Mouse (Mus musculus): ENCODE data around the gene Slc35f4. TPM values are rescaled to one million over a fixed set of nuclear protein-coding genes. Genes with fewer than 3 reads are reported as not detected.
"Not testable (repeated sequence)": the region's sequence is repeated elsewhere in the genome, so short reads cannot be mapped to it uniquely, and the experiment has no call there.

Gene Slc35f4
- total and polyA plus RNA-seq, 3 experiments, result not detected

DNA sequence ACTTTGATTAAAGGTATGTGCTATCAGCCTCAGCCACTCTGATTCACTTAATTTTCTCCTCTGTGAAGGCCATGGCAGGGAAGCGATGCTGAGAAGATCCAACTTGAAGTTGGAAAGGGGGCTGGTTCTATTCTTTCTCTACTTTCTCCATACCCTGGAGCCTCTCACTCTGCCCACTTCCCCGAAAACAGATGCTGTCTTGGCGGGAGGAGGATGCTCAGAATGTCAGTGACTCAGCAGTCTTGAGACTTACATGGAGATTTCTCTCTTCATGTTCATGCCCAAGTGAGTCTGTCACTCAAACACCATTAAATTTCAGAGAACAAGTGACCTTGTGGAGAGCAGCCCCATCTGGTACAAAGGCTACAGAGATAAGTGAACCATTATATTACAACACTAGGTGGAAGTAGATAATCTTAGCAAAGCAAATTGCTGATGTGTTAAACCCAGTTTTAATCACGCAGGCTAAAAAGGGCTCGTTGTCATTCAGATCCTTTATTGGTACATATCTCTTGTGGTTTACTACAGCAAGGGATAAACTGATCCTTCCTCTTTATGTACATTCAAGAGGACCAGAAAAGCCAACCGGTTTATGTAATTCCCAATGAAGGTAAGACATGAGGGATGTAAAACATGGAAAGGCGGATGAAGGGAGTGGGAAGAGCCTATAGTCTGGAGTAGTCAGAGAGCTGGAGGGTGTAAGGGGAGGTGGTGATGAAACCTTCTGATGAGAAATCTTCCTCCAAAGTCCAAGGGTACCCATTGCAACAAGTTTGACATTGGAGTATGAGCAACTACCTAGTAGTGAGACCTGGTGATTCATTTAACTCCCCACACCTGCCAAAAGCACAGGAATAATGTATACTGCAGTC, 241.8 kb downstream of the Slc35f4 start:
- TF ChIP-seq MYB (IDR thresholded peaks at IDR 0.05; ENCODE audit: low read depth, low read length), result no peak
- no peak for TF ChIP-seq ZMIZ1 (IDR thresholded peaks at IDR 0.05; ENCODE audit: low read depth, low read length)
- no peak for TF ChIP-seq EP300 (IDR thresholded peaks at IDR 0.05; ENCODE audit: low read depth in 1 of 2, low read length in 2 of 2)
- no peak for TF ChIP-seq USF1 (IDR thresholded peaks at IDR 0.05; ENCODE audit: low read depth, low read length)
- no peak for TF ChIP-seq CTCF (IDR thresholded peaks at IDR 0.05 in 2 of 3, conservative IDR thresholded peaks at IDR 0.05 in 1 of 3; ENCODE audit: control insufficient read depth in 1 of 3, insufficient read depth in 1 of 3, low read depth in 2 of 3, low read length in 3 of 3, poor library complexity in 1 of 3, severe bottlenecking in 1 of 3)
- no peaks in the 10 kb centered on the region for H3K27me3 ChIP-seq (ENCODE audit: control insufficient read depth in 1 of 2, insufficient read depth in 2 of 2, low read length in 2 of 2)

GRCm38 (mm10) chr14:49278880-49279279, 247.0 kb downstream of the Slc35f4 start:
- Histone ChIP-seq H3K27me3 (ENCODE audit: control insufficient read depth in 1 of 2, insufficient read depth in 2 of 2, low read length in 2 of 2) (no peaks in the 10 kb centered on the region; a peak in 1 of 4 replicates), H3K9ac (ENCODE audit: control insufficient read depth, low read depth, low read length, poor library complexity, severe bottlenecking) (no peak overlapping the region)

More for the DNA sequence above, 241.8 kb downstream of the Slc35f4 start:
- Histone ChIP-seq H3K27ac (ENCODE audit: control insufficient read depth, low read depth, low read length) (no peak overlapping the region), H3K4me1 (ENCODE audit: control insufficient read depth in 1 of 2, insufficient read depth in 2 of 2, low read length in 2 of 2) (no peaks in the 10 kb centered on the region), H3K4me3 (ENCODE audit: control insufficient read depth in 1 of 2, insufficient read depth in 1 of 2, low read depth in 2 of 2, low read length in 2 of 2) (no peak overlapping the region), H3K36me3 (ENCODE audit: control insufficient read depth in 1 of 2, insufficient read depth in 2 of 2, low read length in 2 of 2) (no peaks in the 10 kb centered on the region), H3K9me3 (replicated peaks; ENCODE audit: insufficient read depth, low read length) (no peaks in the 10 kb centered on the region), H3K79me2 (ENCODE audit: control insufficient read depth, insufficient read depth, low read length, poor library complexity) (no peaks in the 10 kb centered on the region), H3K9ac (ENCODE audit: control insufficient read depth, low read depth, low read length, poor library complexity, severe bottlenecking) (no peak overlapping the region)
- no peak for DNase-seq (ENCODE audit: low read depth, low spot score)

GRCm38 (mm10) chr14:49278479-49278878, 247.4 kb downstream of the Slc35f4 start:
- H3K79me2 ChIP-seq (ENCODE audit: control insufficient read depth, insufficient read depth, low read length, poor library complexity); H3K36me3 ChIP-seq (ENCODE audit: control insufficient read depth in 1 of 2, insufficient read depth in 2 of 2, low read length in 2 of 2); H3K9ac ChIP-seq (ENCODE audit: control insufficient read depth, low read depth, low read length, poor library complexity, severe bottlenecking); DNase-seq (ENCODE audit: low read depth, low spot score); H3K27me3 ChIP-seq (ENCODE audit: control insufficient read depth in 1 of 2, insufficient read depth in 2 of 2, low read length in 2 of 2); H3K9me3 ChIP-seq (replicated peaks; ENCODE audit: insufficient read depth, low read length); H3K27ac ChIP-seq (ENCODE audit: control insufficient read depth, low read depth, low read length); H3K4me1 ChIP-seq (ENCODE audit: control insufficient read depth in 1 of 2, insufficient read depth in 2 of 2, low read length in 2 of 2): not testable (repeated sequence)
- 0 out of 4 replicates have a peak overlapping the region, but pooled peaks of 1 of the 2 experiments have one; percentile 29 for H3K4me3 ChIP-seq (ENCODE audit: control insufficient read depth in 1 of 2, insufficient read depth in 1 of 2, low read depth in 2 of 2, low read length in 2 of 2)

More at GRCm38 (mm10) chr14:49278880-49279279, 247.0 kb downstream of the Slc35f4 start:
- Histone ChIP-seq H3K4me1 (ENCODE audit: control insufficient read depth in 1 of 2, insufficient read depth in 2 of 2, low read length in 2 of 2) (no peaks in the 10 kb centered on the region), H3K36me3 (ENCODE audit: control insufficient read depth in 1 of 2, insufficient read depth in 2 of 2, low read length in 2 of 2) (no peaks in the 10 kb centered on the region), H3K79me2 (ENCODE audit: control insufficient read depth, insufficient read depth, low read length, poor library complexity) (no peaks in the 10 kb centered on the region), H3K27ac (ENCODE audit: control insufficient read depth, low read depth, low read length) (no peak overlapping the region; the same call in 1 of the 2 replicates), H3K4me3 (ENCODE audit: control insufficient read depth in 1 of 2, insufficient read depth in 1 of 2, low read depth in 2 of 2, low read length in 2 of 2) (0 out of 4 replicates have a peak overlapping the region, but pooled peaks of 1 of the 2 experiments have one; percentile 29), H3K9me3 (replicated peaks; ENCODE audit: insufficient read depth, low read length) (no peaks in the 10 kb centered on the region)
- DNase-seq (ENCODE audit: low read depth, low spot score), result no peak
- TF ChIP-seq CTCF (IDR thresholded peaks at IDR 0.05 in 2 of 3, conservative IDR thresholded peaks at IDR 0.05 in 1 of 3; ENCODE audit: control insufficient read depth in 1 of 3, insufficient read depth in 1 of 3, low read depth in 2 of 3, low read length in 3 of 3, poor library complexity in 1 of 3, severe bottlenecking in 1 of 3), result no peak
- no peak for TF ChIP-seq ZKSCAN1 (IDR thresholded peaks at IDR 0.05; ENCODE audit: low read depth, low read length)
- no peak for TF ChIP-seq JUND (IDR thresholded peaks at IDR 0.05; ENCODE audit: low read depth, low read length)
- TF ChIP-seq MYC (IDR thresholded peaks at IDR 0.05; ENCODE audit: low read depth, low read length), result no peak
- TF ChIP-seq TBP (IDR thresholded peaks at IDR 0.05; ENCODE audit: low read depth, low read length), result no peak
- TF ChIP-seq KAT2A (conservative IDR thresholded peaks at IDR 0.05; ENCODE audit: low read depth, low read length), result no peak
- no peak for TF ChIP-seq RCOR1 (IDR thresholded peaks at IDR 0.05; ENCODE audit: low read depth, low read length)
- no peak for TF ChIP-seq ETS1 (IDR thresholded peaks at IDR 0.05; ENCODE audit: low read depth, low read length)
- no peak for TF ChIP-seq ZC3H11A (IDR thresholded peaks at IDR 0.05; ENCODE audit: low read depth, low read length)
